Mouse (Mus musculus): ENCODE data around the gene Tas2r113. TPM values are rescaled to one million over a fixed set of nuclear protein-coding genes. Genes with fewer than 3 reads are reported as not detected.
"Not testable (repeated sequence)": the region's sequence is repeated elsewhere in the genome, so short reads cannot be mapped to it uniquely, and the experiment has no call there.

Tas2r113 gene
- polyA plus RNA-seq (2012; ENCODE audit: insufficient read depth, insufficient read length, missing spikeins): not detected in 2 replicates

DNA sequence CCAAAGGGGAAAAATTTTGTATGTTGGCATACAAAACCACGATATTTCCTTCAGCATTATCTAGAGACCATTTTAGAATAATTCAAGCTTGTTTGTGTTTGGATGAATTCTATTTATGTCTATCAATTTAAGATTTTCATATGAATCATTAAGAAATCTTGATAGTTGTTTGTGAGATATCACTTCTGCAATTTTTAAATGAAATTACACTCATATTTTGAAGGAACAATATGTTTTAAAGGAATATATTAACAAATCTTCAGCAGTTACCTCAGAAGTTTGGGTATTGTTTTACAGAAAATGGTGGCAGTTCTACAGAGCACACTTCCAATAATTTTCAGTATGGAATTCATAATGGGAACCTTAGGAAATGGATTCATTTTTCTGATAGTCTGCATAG lies at the start of gene Tas2r113:
Tas2r113 (plus strand) TSS at position 301 of the 400 bp plus-strand sequence.
- H3K4me3 ChIP-seq (ENCODE audit: insufficient read depth, low read depth, low read length): no peak within 1 kb of the TSS
- no peaks in the 10 kb centered on the region for H3K4me1 ChIP-seq (ENCODE audit: control insufficient read depth, insufficient read depth, insufficient read length, low read length)
- H3K27ac ChIP-seq (replicated peaks; ENCODE audit: low read depth, low read length): no peak within 1 kb of the TSS

DNA sequence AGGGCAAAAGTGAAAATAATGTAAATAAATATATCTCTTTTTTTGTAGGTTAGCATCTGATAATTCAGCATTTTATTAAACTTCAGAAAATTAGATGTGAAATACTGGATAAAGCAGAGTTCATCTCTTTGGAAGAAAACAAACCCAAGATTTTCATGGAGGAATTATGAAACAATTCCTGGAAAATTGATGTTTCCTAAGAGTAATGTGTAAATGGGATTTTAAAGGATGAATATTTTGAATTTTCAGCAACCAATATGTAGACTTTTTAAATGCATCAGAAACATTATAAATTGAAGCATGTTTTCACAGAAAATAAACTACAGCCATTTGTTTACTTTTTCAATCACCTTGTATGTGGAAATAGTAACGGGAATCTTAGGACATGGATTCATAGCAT lies 46.0 kb upstream of the Tas2r113 start, which contains the start of gene Tas2r123:
Tas2r123 (plus strand) TSS at position 301 of the 400 bp plus-strand sequence.
- no peak within 1 kb of the TSS for H3K27ac ChIP-seq (replicated peaks; ENCODE audit: low read depth, low read length)
- H3K4me1 ChIP-seq (ENCODE audit: control insufficient read depth, insufficient read depth, insufficient read length, low read length): no peaks in the 10 kb centered on the region
- H3K4me3 ChIP-seq (ENCODE audit: insufficient read depth, low read depth, low read length): no peak within 1 kb of the TSS

DNA sequence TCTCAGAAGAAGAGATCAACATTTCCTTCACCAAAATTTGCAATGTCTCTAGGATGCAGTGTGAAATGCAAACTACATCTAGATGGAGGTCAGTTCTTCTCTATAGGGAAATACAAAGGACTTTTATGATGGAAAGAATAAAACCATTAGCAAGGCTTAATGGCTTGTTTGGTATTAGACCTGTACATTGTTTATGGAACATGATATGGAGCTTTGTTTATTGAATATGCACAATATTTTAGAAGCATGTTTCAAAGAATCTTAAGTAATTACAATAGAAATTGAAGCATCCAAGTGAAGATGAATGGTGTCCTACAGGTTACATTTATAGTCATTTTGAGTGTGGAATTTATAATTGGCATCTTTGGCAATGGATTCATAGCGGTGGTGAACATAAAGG lies 37.7 kb upstream of the Tas2r113 start, which contains the start of gene Tas2r116:
Tas2r116 (plus strand) TSS at position 301 of the 400 bp plus-strand sequence.
- Histone ChIP-seq H3K4me1 (ENCODE audit: control insufficient read depth, insufficient read depth, insufficient read length, low read length) (no peaks in the 10 kb centered on the region), H3K27ac (replicated peaks; ENCODE audit: low read depth, low read length) (no peak within 1 kb of the TSS), H3K4me3 (ENCODE audit: insufficient read depth, low read depth, low read length) (no peak within 1 kb of the TSS)

DNA sequence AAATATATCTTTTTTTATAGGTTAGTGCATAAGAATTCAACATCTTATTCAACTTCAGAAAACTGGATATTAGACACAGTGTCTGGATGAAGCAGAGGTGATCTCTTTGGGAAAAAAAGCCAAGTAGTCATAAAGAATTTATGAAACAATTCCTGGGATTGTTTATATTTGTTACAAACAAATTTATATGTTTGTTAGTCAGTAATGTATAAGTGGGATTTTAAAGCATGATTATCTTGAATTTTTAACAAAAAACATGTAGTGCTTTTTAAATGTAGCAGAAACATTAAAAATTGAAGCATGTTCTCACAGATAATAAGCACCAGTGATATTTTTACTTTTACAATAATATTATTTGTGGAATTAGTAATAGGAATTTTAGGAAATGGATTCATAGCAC lies 25.1 kb upstream of the Tas2r113 start, which contains the start of gene Tas2r110:
Tas2r110 (plus strand) TSS at position 301 of the 400 bp plus-strand sequence.
- H3K4me1 ChIP-seq (ENCODE audit: control insufficient read depth, insufficient read depth, insufficient read length, low read length): no peaks in the 10 kb centered on the region
- H3K27ac ChIP-seq (replicated peaks; ENCODE audit: low read depth, low read length): no peak within 1 kb of the TSS
- H3K4me3 ChIP-seq (ENCODE audit: insufficient read depth, low read depth, low read length): no peak within 1 kb of the TSS

DNA sequence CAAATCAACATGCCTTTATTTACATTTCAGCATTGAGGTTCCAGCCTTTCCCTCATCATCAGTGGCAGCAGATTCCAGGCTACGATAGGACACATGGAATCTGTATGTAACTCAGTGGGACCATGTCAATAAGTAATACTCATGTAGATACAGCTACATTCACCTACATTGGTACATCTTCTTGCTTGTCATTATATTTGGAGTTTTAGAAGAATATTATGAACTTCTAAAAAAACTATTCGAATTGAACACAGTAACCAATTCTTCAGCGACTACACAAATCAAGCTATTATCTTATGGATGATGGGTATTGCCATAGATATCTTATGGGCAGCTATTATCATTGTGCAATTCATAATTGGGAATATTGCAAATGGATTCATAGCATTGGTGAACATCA lies 16.5 kb downstream of the Tas2r113 start, which contains the start of gene Tas2r125:
Tas2r125 (plus strand) TSS at position 301 of the 400 bp plus-strand sequence.
- no peak within 1 kb of the TSS for H3K27ac ChIP-seq (replicated peaks; ENCODE audit: low read depth, low read length)

DNA sequence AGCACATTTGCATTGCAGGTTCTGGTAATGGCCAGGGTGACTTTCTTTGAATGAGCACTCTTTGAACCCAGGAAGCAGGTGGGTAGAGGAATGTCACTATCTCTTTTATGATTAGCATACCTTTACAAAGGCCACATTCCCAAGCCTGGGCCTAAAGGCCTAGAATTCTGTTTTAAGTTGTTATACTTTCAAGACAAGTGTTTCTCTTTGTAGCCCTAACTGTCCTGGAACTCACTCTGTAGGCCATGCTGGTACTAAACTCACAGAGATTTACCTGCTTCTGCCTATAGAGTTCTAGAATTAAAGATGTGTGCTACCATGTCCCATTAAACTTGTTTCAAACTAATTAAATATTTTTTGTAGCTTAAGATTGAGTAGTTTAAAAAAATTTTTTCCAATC lies 48.6 kb downstream of the Tas2r113 start:
- H3K4me3 ChIP-seq (ENCODE audit: insufficient read depth, low read depth, low read length); H3K27ac ChIP-seq (replicated peaks; ENCODE audit: low read depth, low read length); H3K4me1 ChIP-seq (ENCODE audit: control insufficient read depth, insufficient read depth, insufficient read length, low read length): not testable (repeated sequence)

More for the DNA sequence above, 16.5 kb downstream of the Tas2r113 start, which contains the start of gene Tas2r125:
- Histone ChIP-seq H3K4me3 (ENCODE audit: insufficient read depth, low read depth, low read length) (no peak within 1 kb of the TSS), H3K4me1 (ENCODE audit: control insufficient read depth, insufficient read depth, insufficient read length, low read length) (no peaks in the 10 kb centered on the region)

Other genes starting within 250 kb of the Tas2r113 start
- gene A630073D07Rik, start 241.5 kb upstream of the Tas2r113 start, polyA plus RNA-seq (2012; ENCODE audit: insufficient read depth, insufficient read length, missing spikeins): not detected in 2 replicates
- not detected in 2 replicates for gene Tas2r120, start 236.1 kb upstream of the Tas2r113 start, polyA plus RNA-seq (2012; ENCODE audit: insufficient read depth, insufficient read length, missing spikeins)
- not detected in 2 replicates for gene Tas2r121, start 192.0 kb upstream of the Tas2r113 start, polyA plus RNA-seq (2012; ENCODE audit: insufficient read depth, insufficient read length, missing spikeins)
- not detected in 2 replicates for gene Tas2r122, start 181.1 kb upstream of the Tas2r113 start, polyA plus RNA-seq (2012; ENCODE audit: insufficient read depth, insufficient read length, missing spikeins)
- gene Tas2r115, start 155.0 kb upstream of the Tas2r113 start, polyA plus RNA-seq (2012; ENCODE audit: insufficient read depth, insufficient read length, missing spikeins): not detected in 2 replicates
- gene Tas2r124, start 138.3 kb upstream of the Tas2r113 start, polyA plus RNA-seq (2012; ENCODE audit: insufficient read depth, insufficient read length, missing spikeins): not detected in 2 replicates
- gene Tas2r102, start 130.9 kb upstream of the Tas2r113 start, polyA plus RNA-seq (2012; ENCODE audit: insufficient read depth, insufficient read length, missing spikeins): not detected in 2 replicates
- gene Tas2r136, start 114.8 kb upstream of the Tas2r113 start, polyA plus RNA-seq (2012; ENCODE audit: insufficient read depth, insufficient read length, missing spikeins): not detected in 2 replicates
- not detected in 2 replicates for gene Tas2r117, start 90.2 kb upstream of the Tas2r113 start, polyA plus RNA-seq (2012; ENCODE audit: insufficient read depth, insufficient read length, missing spikeins)
- not detected in 2 replicates for gene Tas2r123, start 45.9 kb upstream of the Tas2r113 start, polyA plus RNA-seq (2012; ENCODE audit: insufficient read depth, insufficient read length, missing spikeins)
- gene Tas2r116, start 37.6 kb upstream of the Tas2r113 start, polyA plus RNA-seq (2012; ENCODE audit: insufficient read depth, insufficient read length, missing spikeins): not detected in 2 replicates
- gene Tas2r110, start 25.0 kb upstream of the Tas2r113 start, polyA plus RNA-seq (2012; ENCODE audit: insufficient read depth, insufficient read length, missing spikeins): not detected in 2 replicates
- gene Tas2r125, start 16.6 kb downstream of the Tas2r113 start, polyA plus RNA-seq (2012; ENCODE audit: insufficient read depth, insufficient read length, missing spikeins): not detected in 2 replicates
- gene Tas2r129, start 58.1 kb downstream of the Tas2r113 start, polyA plus RNA-seq (2012; ENCODE audit: insufficient read depth, insufficient read length, missing spikeins): not detected in 2 replicates
- gene Tas2r131, start 64.9 kb downstream of the Tas2r113 start, polyA plus RNA-seq (2012; ENCODE audit: insufficient read depth, insufficient read length, missing spikeins): not detected in 2 replicates
- gene Tas2r109, start 88.0 kb downstream of the Tas2r113 start, polyA plus RNA-seq (2012; ENCODE audit: insufficient read depth, insufficient read length, missing spikeins): not detected in 2 replicates
- gene Tas2r103, start 144.1 kb downstream of the Tas2r113 start, polyA plus RNA-seq (2012; ENCODE audit: insufficient read depth, insufficient read length, missing spikeins): not detected in 2 replicates
- not detected in 2 replicates for gene Tas2r140, start 162.8 kb downstream of the Tas2r113 start, polyA plus RNA-seq (2012; ENCODE audit: insufficient read depth, insufficient read length, missing spikeins)
- 170 and 207 TPM in 2 replicates for gene Smim10l1, start 211.9 kb downstream of the Tas2r113 start, polyA plus RNA-seq (2012; ENCODE audit: insufficient read depth, insufficient read length, missing spikeins)

Data from brown adipose tissue, adult 24 weeks (tissue).